Mouse (Mus musculus) forebrain, postnatal 0 days (tissue): ENCODE results near the gene Apex2. TPM values are rescaled to one million over a fixed set of nuclear protein-coding genes. Genes with fewer than 3 reads are reported as not detected.
"Not testable (repeated sequence)": the region's sequence is repeated elsewhere in the genome, so short reads cannot be mapped to it uniquely, and the experiment has no call there.

ENCODE experiments used
- ATAC-seq: fragments of 200-750 bp; cut with Nextera tagmentation; 2 replicates; pipeline ENCODE4 v1.8.0; 2017; ENCODE audit warnings: mild to moderate bottlenecking, moderate library complexity
- DNase-seq: peaks from one replicate; pipeline ENCODE4 v3.0.0-alpha.2; 2015
- H3K27ac ChIP-seq: fragments of 300-500 bp; sonication (generic); 2 replicates; pipeline ENCODE4 v1.5.1; 2014; ENCODE audit warnings: low read depth, mild to moderate bottlenecking, antibody characterized with exemption, low read length, moderate library complexity, mixed read lengths
- H3K27me3 ChIP-seq: fragments of 300-500 bp; sonication (generic); 2 replicates; pipeline ENCODE4 v1.6.1; 2014; ENCODE audit warnings: mild to moderate bottlenecking, low read length, mixed read lengths; ENCODE audit not compliant: insufficient read depth
- H3K36me3 ChIP-seq: fragments of 300-500 bp; sonication (generic); 2 replicates; pipeline ENCODE4 v1.6.1; 2014; ENCODE audit warnings: mild to moderate bottlenecking, moderate library complexity; ENCODE audit not compliant: insufficient read depth
- H3K4me1 ChIP-seq: fragments of 300-500 bp; sonication (generic); 2 replicates; pipeline ENCODE4 v1.6.1; 2014; ENCODE audit warnings: antibody characterized with exemption; ENCODE audit not compliant: insufficient read depth
- H3K4me2 ChIP-seq: fragments of 300-500 bp; sonication (generic); 2 replicates; pipeline ENCODE4 v1.6.1; 2014; ENCODE audit warnings: low read depth, mild to moderate bottlenecking, moderate library complexity
- H3K4me3 ChIP-seq: fragments of 300-500 bp; sonication (generic); 2 replicates; pipeline ENCODE4 v1.5.1; 2014; ENCODE audit warnings: low read depth, low read length, mixed read lengths
- H3K9ac ChIP-seq: fragments of 300-500 bp; sonication (generic); 2 replicates; pipeline ENCODE4 v1.6.1; 2014; ENCODE audit warnings: mild to moderate bottlenecking
- H3K9me3 ChIP-seq: fragments of 300-500 bp; sonication (generic); 2 replicates; pipeline ENCODE4 v1.6.1; 2016; ENCODE audit warnings: low read length
- CTCF ChIP-seq: sonication (generic); IDR thresholded peaks from 2 replicates; pipeline ENCODE4 v1.5.1; 2016; ENCODE audit warnings: antibody characterized with exemption, control low read depth, low read depth
- WGBS: fragments of 180-500 bp; shearing (Covaris S2); extraction: QIAGEN DNeasy Blood & Tissue Kit; methylation state at CpG from one replicate; pipeline ENCODE4 v1.1.7; 2014; 5-methylcytosine and 5-hydroxymethylcytosine counted together
- microRNA-seq, 2 experiments: library from miRNA; unstranded; fragments of <30 nt; microRNA quantifications; one replicate each; pipeline ENCODE4; 2016
- polyA plus RNA-seq: library from polyadenylated mRNA; unstranded; fragments of >200 nt; fragmentation: Nextera tagmentation; extraction: Ambion mirVana; gene quantifications from 2 replicates; pipeline ENCODE4 v1.2.1, GENCODE M21; 2015
- total RNA-seq: library from RNA; depleted of rRNA; stranded (reverse); fragments of >200 nt; gene quantifications from 2 replicates; pipeline ENCODE4 v1.2.3, GENCODE M21; 2014; rRNA removed

Gene Apex2
- total and polyA plus RNA-seq, 2 experiments from 2014 or later: 14.1 to 24.0 TPM

DNA sequence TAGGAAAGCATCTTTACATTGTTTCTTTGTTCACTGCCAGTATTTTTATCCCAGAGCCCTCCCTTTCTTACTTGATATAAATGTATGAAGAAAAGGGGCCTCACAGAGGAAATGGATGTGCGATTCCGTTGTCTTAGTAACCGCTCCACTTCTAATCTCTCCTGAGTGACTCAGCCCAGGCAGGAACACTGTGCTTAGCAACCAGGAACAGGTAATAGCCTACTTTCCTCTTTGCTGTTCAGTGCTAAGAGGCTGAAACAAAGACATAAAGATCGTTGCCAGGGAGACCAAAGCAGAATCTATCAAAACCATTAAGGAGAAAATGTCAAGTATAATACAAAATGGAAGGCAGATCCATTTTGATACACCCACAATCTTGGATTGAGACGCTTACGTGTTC, 81.0 kb downstream of the Apex2 start:
- peak; percentile 96 for ATAC-seq
- Histone ChIP-seq H3K4me3 (no peak overlapping the region), H3K27ac (peak overlapping the region; percentile 62), H3K9ac (no peak overlapping the region), H3K4me1 (no peaks in the 10 kb centered on the region), H3K4me2 (no peak overlapping the region), H3K9me3 (no peaks in the 10 kb centered on the region), H3K36me3 (no peaks in the 10 kb centered on the region), H3K27me3 (no peaks in the 10 kb centered on the region)
- 61% methylated on average over 6 of the region's 6 CpGs for WGBS
- peak; percentile 50 for DNase-seq
- TF ChIP-seq CTCF: no peak

DNA sequence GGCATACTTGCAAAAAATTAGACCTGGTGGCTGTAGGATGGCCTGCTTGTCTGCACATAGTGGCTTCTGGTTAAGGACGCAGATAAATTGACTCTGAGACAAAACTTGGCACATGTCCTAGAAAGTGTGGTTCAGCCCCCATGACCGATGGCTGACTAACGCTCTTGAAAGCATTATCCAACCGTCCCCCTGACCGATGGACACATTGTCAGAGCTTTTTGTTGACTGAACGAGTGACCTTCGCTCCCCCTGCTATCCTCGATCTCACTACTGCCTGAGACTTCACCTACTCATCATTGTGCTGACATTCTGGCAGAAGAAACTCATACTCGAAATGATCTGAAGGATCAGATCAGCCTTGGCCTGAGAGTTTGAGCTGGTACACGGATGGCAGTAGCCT, 101.9 kb downstream of the Apex2 start:
- not testable (repeated sequence) for H3K4me3 ChIP-seq, H3K4me1 ChIP-seq, H3K4me2 ChIP-seq, H3K9me3 ChIP-seq, DNase-seq, H3K36me3 ChIP-seq, H3K9ac ChIP-seq, ATAC-seq, H3K27me3 ChIP-seq, H3K27ac ChIP-seq
- 73% methylated on average over 1 of the region's 10 CpGs for WGBS

DNA sequence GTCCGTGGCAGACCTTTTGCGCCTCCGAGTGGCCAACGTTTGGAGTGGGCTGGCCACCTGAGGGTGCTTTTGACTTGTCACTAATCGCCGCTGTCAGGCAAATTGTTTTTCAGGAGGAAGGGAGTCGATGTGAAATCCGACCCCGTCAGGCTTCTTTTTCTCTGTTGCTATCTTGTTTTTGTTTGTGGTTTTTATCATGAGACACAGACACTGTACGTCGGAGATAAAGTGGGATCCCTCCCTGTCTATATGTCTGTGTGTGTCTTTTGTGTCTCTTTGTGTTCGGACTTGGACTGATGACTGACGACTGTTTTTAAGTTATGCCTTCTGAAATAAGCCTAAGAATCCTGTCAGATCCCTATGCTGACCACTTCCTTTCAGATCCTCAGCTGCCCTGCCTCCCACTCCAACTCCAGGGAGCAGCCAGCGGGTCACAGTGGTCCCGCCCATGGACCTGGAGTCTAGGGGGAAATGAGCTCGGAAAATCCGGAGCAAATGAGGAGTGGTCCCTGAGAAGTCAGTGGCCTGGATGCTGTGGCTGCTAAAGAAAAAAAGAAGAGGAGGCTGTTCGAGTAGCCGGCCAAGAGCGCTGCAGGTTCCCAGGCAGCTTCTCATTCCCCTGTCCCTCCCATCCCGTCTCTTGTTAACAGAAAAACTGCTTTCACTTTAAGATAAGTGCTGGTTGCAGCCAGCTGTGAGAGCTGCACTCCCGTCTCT, 103.2 kb downstream of the Apex2 start:
- not testable (repeated sequence) for H3K36me3 ChIP-seq, H3K4me1 ChIP-seq, H3K27me3 ChIP-seq, H3K27ac ChIP-seq, H3K4me3 ChIP-seq, H3K9me3 ChIP-seq, H3K9ac ChIP-seq, DNase-seq, H3K4me2 ChIP-seq, ATAC-seq
- WGBS: 50% methylated on average over 5 of the region's 22 CpGs

DNA sequence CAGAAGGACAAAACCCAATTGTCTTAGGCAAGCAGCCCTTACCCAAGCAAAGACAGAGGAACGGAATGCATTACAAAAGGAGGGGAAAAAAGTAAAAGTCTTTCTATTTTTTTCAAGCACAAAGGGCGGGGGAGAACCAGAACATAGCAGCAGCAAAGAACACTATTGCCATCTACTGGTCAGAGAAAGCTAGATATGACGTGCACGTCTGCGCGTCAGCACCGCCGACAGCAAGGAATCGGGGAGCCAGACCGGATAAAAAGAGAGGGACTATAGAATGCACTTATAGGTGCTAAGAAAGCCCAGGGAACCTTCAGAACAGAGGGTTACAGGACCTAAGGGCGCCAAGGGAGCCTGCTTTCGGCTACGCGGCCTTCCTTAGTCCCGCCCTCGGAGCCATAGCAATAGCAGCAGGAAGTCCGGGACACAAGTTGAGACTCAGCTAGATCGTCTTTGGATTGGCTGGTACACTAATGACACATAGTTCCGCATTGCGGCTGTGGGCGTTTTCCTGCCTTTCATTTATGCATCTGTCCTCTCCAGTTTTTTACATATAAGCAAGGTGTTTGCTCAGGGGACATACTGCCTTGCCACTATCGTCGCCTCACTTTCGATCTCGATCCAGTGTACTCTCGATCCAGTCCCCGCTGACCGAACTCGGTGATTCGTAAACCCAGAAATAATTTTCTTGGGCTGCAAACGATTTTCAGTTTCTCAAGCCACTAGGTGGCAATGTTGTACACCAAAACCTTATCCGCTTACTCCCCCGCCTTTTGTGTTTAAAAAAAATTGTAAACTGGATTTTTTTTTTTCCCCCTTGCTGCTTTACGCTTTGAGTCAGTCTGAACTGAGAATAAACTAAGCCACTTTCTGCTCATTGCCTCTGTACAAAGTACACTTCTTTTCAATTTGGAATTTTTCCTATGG, 111.6 kb downstream of the Apex2 start:
- Histone ChIP-seq H3K4me2 (peak overlapping the region; percentile 15; the same call in 1 of the 2 replicates), H3K9me3 (no peaks in the 10 kb centered on the region), H3K27me3 (no peaks in the 10 kb centered on the region), H3K4me3 (peak overlapping the region; percentile 52), H3K27ac (peak overlapping the region; percentile 96), H3K36me3 (no peaks in the 10 kb centered on the region), H3K4me1 (no peaks in the 10 kb centered on the region), H3K9ac (peak overlapping the region; percentile 68)
- 4% methylated on average over 34 of the region's 34 CpGs for WGBS
- TF ChIP-seq CTCF: peak; percentile 85
- DNase-seq (peak; percentile 94), ATAC-seq (peak; percentile 98)

DNA sequence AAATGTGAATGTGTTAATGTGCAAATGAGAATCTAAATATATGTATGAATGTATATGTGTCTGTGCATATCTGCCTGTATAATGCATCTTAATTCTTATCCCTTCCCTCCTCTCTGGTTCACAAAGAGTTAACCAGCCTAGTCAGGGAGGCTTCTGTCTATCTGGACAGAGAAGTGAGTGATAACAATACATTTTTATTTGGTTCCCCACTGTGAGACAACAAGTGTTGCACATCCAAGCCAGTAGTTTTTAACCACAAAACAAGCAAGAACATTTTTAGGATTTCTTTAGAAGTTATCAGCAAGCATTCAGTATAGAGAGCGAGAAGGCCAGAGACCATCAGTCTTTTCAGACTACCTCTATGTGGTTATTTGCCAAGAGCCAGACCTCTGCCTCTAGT, 118.3 kb downstream of the Apex2 start:
- Histone ChIP-seq H3K4me3 (no peak overlapping the region), H3K27me3 (no peaks in the 10 kb centered on the region), H3K36me3 (no peaks in the 10 kb centered on the region), H3K9me3 (no peaks in the 10 kb centered on the region), H3K4me1 (no peaks in the 10 kb centered on the region), H3K4me2 (no peak overlapping the region), H3K27ac (no peak overlapping the region), H3K9ac (no peak overlapping the region)
- 91% methylated on average over 1 of the region's 1 CpGs for WGBS
- DNase-seq (no peak), ATAC-seq (no peak)
- no peak for TF ChIP-seq CTCF

Small RNA genes within 50 kb of the gene (microRNA-seq; reads per million reads assigned to microRNA genes)
- 0 reads per million in 2 experiments for gene Mir3620

Other genes starting within 250 kb of the Apex2 start
- 46.8 and 56.9 TPM in 2 replicates for gene Tmem29, start 130.7 kb downstream of the Apex2 start, total RNA-seq
- gene Tmem29, start 130.7 kb downstream of the Apex2 start, polyA plus RNA-seq: 68.5 and 69.6 TPM in 2 replicates
- 8.9 and 11.5 TPM in 2 replicates for gene Alas2, start 42.5 kb downstream of the Apex2 start, total RNA-seq
- 7.7 and 9.1 TPM in 2 replicates for gene Alas2, start 42.5 kb downstream of the Apex2 start, polyA plus RNA-seq
- gene Pfkfb1, start 1.6 kb downstream of the Apex2 start, total RNA-seq: 2.0 and 3.9 TPM in 2 replicates
- gene Pfkfb1, start 1.6 kb downstream of the Apex2 start, polyA plus RNA-seq: 4.0 and 4.2 TPM in 2 replicates
- gene Tro, start 67.7 kb upstream of the Apex2 start, total RNA-seq: 127 and 186 TPM in 2 replicates
- gene Tro, start 67.7 kb upstream of the Apex2 start, polyA plus RNA-seq: 51.8 and 61.8 TPM in 2 replicates
- 323 and 332 TPM in 2 replicates for gene Maged2, start 224.5 kb upstream of the Apex2 start, total RNA-seq
- 345 and 386 TPM in 2 replicates for gene Maged2, start 224.5 kb upstream of the Apex2 start, polyA plus RNA-seq